Mouse (Mus musculus): ENCODE measurements around the gene Tex45. TPM values are rescaled to one million over a fixed set of nuclear protein-coding genes. Genes with fewer than 3 reads are reported as not detected.

The Tex45 gene
- not detected in 2 replicates for total RNA-seq (2017)

GRCm38 (mm10) chr8:3470562-3470961 is at the start of gene Tex45:
TSS of gene Tex45 (plus strand) at chr8:3470862.
- no peak for ATAC-seq (replicated peaks; ENCODE audit: low read depth, poor library complexity, severe bottlenecking)

- ATAC-seq (replicated peaks; ENCODE audit: low read depth, poor library complexity, severe bottlenecking): no peak
These were observed 49.2 kb upstream of the Tex45 start for GRCm38 (mm10) chr8:3421507-3421906.

GRCm38 (mm10) chr8:3425217-3425616 is 45.4 kb upstream of the Tex45 start:
- ATAC-seq (replicated peaks; ENCODE audit: low read depth, poor library complexity, severe bottlenecking): no peak

GRCm38 (mm10) chr8:3426211-3426610 is 44.5 kb upstream of the Tex45 start:
- no peak for ATAC-seq (replicated peaks; ENCODE audit: low read depth, poor library complexity, severe bottlenecking)

- no peak for ATAC-seq (replicated peaks; ENCODE audit: low read depth, poor library complexity, severe bottlenecking)
These were observed 42.2 kb upstream of the Tex45 start for GRCm38 (mm10) chr8:3428426-3428825.

GRCm38 (mm10) chr8:3429966-3430365 is 40.7 kb upstream of the Tex45 start:
- no peak for ATAC-seq (replicated peaks; ENCODE audit: low read depth, poor library complexity, severe bottlenecking)

GRCm38 (mm10) chr8:3431113-3431512 is 39.5 kb upstream of the Tex45 start:
- no peak for ATAC-seq (replicated peaks; ENCODE audit: low read depth, poor library complexity, severe bottlenecking)

- no peak for ATAC-seq (replicated peaks; ENCODE audit: low read depth, poor library complexity, severe bottlenecking)
These were observed 34.2 kb upstream of the Tex45 start for GRCm38 (mm10) chr8:3436492-3436891.

GRCm38 (mm10) chr8:3439510-3439909 is 31.2 kb upstream of the Tex45 start:
- ATAC-seq (replicated peaks; ENCODE audit: low read depth, poor library complexity, severe bottlenecking): 0 out of 2 replicates have a peak, but pooled peaks have one; percentile 41

GRCm38 (mm10) chr8:3449226-3449625 is 21.4 kb upstream of the Tex45 start:
- ATAC-seq (replicated peaks; ENCODE audit: low read depth, poor library complexity, severe bottlenecking): no peak

GRCm38 (mm10) chr8:3450670-3451069 is 20.0 kb upstream of the Tex45 start:
- ATAC-seq (replicated peaks; ENCODE audit: low read depth, poor library complexity, severe bottlenecking): peak; percentile 76

- no peak for ATAC-seq (replicated peaks; ENCODE audit: low read depth, poor library complexity, severe bottlenecking)
These were observed 18.7 kb upstream of the Tex45 start for GRCm38 (mm10) chr8:3451992-3452391.

- ATAC-seq (replicated peaks; ENCODE audit: low read depth, poor library complexity, severe bottlenecking): no peak
These were observed 7.4 kb upstream of the Tex45 start for GRCm38 (mm10) chr8:3463248-3463647.

GRCm38 (mm10) chr8:3464309-3464708 is 6.4 kb upstream of the Tex45 start:
- peak; percentile 45 for ATAC-seq (replicated peaks; ENCODE audit: low read depth, poor library complexity, severe bottlenecking)

GRCm38 (mm10) chr8:3467006-3467885 is 3.4 kb upstream of the Tex45 start, which contains the start of gene Pex11g:
TSS of gene Pex11g (minus strand) at chr8:3467680.
- peak; percentile 91 for ATAC-seq (replicated peaks; ENCODE audit: low read depth, poor library complexity, severe bottlenecking)

GRCm38 (mm10) chr8:3467886-3468545 is 2.6 kb upstream of the Tex45 start:
- no peak for ATAC-seq (replicated peaks; ENCODE audit: low read depth, poor library complexity, severe bottlenecking)

GRCm38 (mm10) chr8:3468838-3469237 is 1.8 kb upstream of the Tex45 start:
- no peak for ATAC-seq (replicated peaks; ENCODE audit: low read depth, poor library complexity, severe bottlenecking)

GRCm38 (mm10) chr8:3475715-3476429 is 5.2 kb downstream of the Tex45 start:
- ATAC-seq (replicated peaks; ENCODE audit: low read depth, poor library complexity, severe bottlenecking): peak; percentile 67

- no peak for ATAC-seq (replicated peaks; ENCODE audit: low read depth, poor library complexity, severe bottlenecking)
These were observed 9.6 kb downstream of the Tex45 start for GRCm38 (mm10) chr8:3480221-3480785.

- peak; percentile 75 for ATAC-seq (replicated peaks; ENCODE audit: low read depth, poor library complexity, severe bottlenecking)
These were observed 10.9 kb downstream of the Tex45 start for GRCm38 (mm10) chr8:3481605-3482004.

All from common myeloid progenitor, adult 5-6 weeks (primary cell).